Mouse (Mus musculus) olfactory bulb, adult 2 months (tissue): Measurements from ENCODE around the gene Asgr1. TPM values are rescaled to one million over a fixed set of nuclear protein-coding genes. Genes with fewer than 3 reads are reported as not detected.

ENCODE experiments used
- H3K27ac ChIP-seq: fragments of 200-500 bp; 2 replicates; pipeline ENCODE4 v1.5.1; 2012; ENCODE audit warnings: low read depth, low read length; ENCODE audit not compliant: insufficient read depth
- H3K4me1 ChIP-seq: fragments of 200-500 bp; 2 replicates; pipeline ENCODE4 v1.6.1; 2012; ENCODE audit warnings: low read length; ENCODE audit not compliant: control insufficient read depth, insufficient read depth
- H3K4me3 ChIP-seq: fragments of 200-500 bp; 2 replicates; pipeline ENCODE4 v1.5.1; 2012; ENCODE audit warnings: mild to moderate bottlenecking, low read depth, low read length, moderate library complexity; ENCODE audit not compliant: insufficient read depth
- CTCF ChIP-seq: fragments of 200-500 bp; IDR thresholded peaks from 2 replicates; pipeline ENCODE4 v1.5.1; 2012; ENCODE audit warnings: low read depth, mild to moderate bottlenecking, low read length, moderate library complexity; ENCODE audit not compliant: insufficient read depth
- POLR2A ChIP-seq: fragments of 200-500 bp; IDR thresholded peaks from 2 replicates; pipeline ENCODE4 v1.6.1; 2012; ENCODE audit warnings: mild to moderate bottlenecking, low read depth, low read length, moderate library complexity; ENCODE audit not compliant: insufficient read depth
- WGBS: fragments of 180-500 bp; shearing (Covaris S2); methylation state at CpG from one replicate; pipeline ENCODE4 v1.1.7; 2018; 5-methylcytosine and 5-hydroxymethylcytosine counted together
- polyA plus RNA-seq: library from polyadenylated mRNA; stranded (reverse); fragments of >200 nt; gene quantifications from 2 replicates; pipeline ENCODE4 v1.2.4, GENCODE M21; 2012; ENCODE audit warnings: low replicate concordance; ENCODE audit not compliant: missing spikeins, insufficient read depth, insufficient read length

The Asgr1 gene
- polyA plus RNA-seq, 1 experiment: not detected

- no peak overlapping the region for H3K4me3 ChIP-seq
- no peak overlapping the region for H3K27ac ChIP-seq
- no peak for TF ChIP-seq POLR2A
- no peak for TF ChIP-seq CTCF
- peaks cover 46% of the 10 kb centered on the region for H3K4me1 ChIP-seq
- 90% methylated on average over 28 of the region's 28 CpGs for WGBS
These were observed 23.1 kb upstream of the Asgr1 start for GRCm38 (mm10) chr11:70030651-70031320.

- TF ChIP-seq CTCF (no peak), POLR2A (no peak)
- 95% methylated on average over 11 of the region's 11 CpGs for WGBS
- peaks cover 41% of the 10 kb centered on the region for H3K4me1 ChIP-seq
- H3K4me3 ChIP-seq: no peak overlapping the region
- H3K27ac ChIP-seq: no peak overlapping the region
These were observed 22.6 kb upstream of the Asgr1 start for GRCm38 (mm10) chr11:70031321-70031670.

DNA sequence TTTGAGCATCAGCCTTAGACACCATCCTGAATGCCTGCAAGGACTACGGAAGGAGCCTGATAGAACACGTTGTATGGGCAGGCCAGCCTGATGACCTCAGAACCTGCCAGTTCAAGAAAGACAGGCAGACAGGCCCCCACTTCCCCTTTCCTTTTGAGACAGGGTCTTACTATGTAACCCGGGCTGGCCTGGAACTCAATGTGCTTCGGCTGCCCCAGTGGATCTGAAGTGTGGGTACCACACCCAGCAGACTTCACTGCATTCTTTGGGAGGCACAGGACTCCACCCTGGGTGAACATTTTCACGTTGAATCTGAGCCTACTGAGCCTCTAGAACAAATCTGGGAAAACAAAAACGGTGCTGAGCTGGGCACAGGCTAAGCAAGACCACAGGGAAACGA, 15.7 kb upstream of the Asgr1 start:
- no peak for TF ChIP-seq CTCF
- TF ChIP-seq POLR2A: no peak
- Histone ChIP-seq H3K4me1 (no peaks in the 10 kb centered on the region), H3K4me3 (no peak overlapping the region), H3K27ac (no peak overlapping the region)
- 57% methylated on average over 7 of the region's 7 CpGs for WGBS

- WGBS: 92% methylated on average over 10 of the region's 10 CpGs
- Histone ChIP-seq H3K4me3 (no peak overlapping the region), H3K27ac (no peak overlapping the region), H3K4me1 (no peaks in the 10 kb centered on the region)
- TF ChIP-seq CTCF (no peak), POLR2A (no peak)
These were observed 14.3 kb upstream of the Asgr1 start for GRCm38 (mm10) chr11:70039631-70040030.

- Histone ChIP-seq H3K27ac (no peak overlapping the region), H3K4me1 (no peaks in the 10 kb centered on the region), H3K4me3 (no peak overlapping the region)
- 86% methylated on average over 7 of the region's 7 CpGs for WGBS
- TF ChIP-seq POLR2A: no peak
- no peak for TF ChIP-seq CTCF
These were observed 13.7 kb upstream of the Asgr1 start for GRCm38 (mm10) chr11:70040184-70040583.

DNA sequence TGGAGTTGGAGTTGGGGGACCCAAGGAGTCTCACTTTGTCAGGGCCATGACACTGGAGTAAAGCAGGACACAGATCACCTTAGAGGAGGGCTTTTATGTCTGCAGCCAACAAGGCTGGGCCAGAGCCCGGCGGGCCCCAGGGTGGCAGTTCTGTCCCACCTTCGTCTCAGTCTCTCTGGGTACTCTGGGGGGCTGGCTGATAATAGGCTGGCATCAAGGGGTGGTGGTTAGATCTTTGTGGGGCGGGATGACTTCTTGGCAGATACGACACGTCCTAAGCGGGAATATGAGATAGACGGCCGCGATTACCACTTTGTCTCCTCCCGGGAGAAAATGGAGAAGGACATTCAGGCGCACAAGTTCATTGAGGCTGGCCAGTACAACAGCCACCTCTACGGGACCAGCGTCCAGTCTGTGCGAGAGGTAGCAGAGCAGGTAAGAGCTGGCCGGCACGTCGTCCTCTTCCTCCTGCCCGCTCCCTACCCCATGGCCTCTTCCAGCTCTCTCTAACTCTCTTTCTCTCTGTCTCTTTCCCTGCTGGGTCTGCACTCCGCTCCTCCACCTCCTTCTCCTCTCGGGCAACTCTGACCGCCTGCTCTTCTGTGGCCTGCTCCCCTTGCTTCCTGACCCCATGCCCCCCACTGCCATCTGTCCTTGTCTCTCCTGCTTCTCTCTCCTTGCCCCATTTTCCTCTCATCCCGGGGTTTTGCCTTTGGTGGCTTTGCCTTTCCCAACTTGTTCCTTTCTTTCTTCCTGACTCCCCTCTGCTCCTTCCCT, 11.4 kb upstream of the Asgr1 start:
- WGBS: 81% methylated on average over 23 of the region's 23 CpGs
- Histone ChIP-seq H3K4me3 (no peak overlapping the region), H3K4me1 (no peaks in the 10 kb centered on the region), H3K27ac (no peak overlapping the region)
- TF ChIP-seq POLR2A: no peak
- no peak for TF ChIP-seq CTCF

GRCm38 (mm10) chr11:70043665-70044064, 10.2 kb upstream of the Asgr1 start:
- WGBS: 91% methylated on average over 7 of the region's 7 CpGs
- no peak for TF ChIP-seq CTCF
- Histone ChIP-seq H3K4me1 (no peaks in the 10 kb centered on the region), H3K27ac (no peak overlapping the region), H3K4me3 (no peak overlapping the region)

DNA sequence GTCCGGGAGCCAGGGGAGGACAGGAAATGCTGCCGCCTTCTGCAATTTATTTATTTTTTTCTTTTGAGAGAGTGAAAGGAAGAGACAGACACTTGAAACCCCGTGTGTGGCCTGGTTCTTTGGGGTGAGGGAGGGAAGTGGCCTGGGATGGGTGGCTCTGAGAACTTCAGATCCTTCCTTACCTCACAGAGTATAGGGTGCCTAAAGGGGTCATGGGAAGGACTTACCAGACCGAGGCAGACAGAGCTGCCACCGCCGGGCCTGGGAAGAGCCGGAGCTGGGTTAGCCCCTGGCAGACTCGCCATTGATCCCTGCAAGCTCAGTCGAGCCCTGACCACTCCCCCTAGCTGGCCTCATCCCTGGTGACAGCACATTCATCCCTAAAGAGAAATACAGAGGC, 8.4 kb upstream of the Asgr1 start:
- H3K4me1 ChIP-seq: no peaks in the 10 kb centered on the region; the same call in 1 of the 2 replicates
- 48% methylated on average over 9 of the region's 9 CpGs for WGBS
- TF ChIP-seq CTCF (no peak), POLR2A (no peak)
- H3K4me3 ChIP-seq: no peak overlapping the region
- no peak overlapping the region for H3K27ac ChIP-seq

GRCm38 (mm10) chr11:70049366-70049765, 4.5 kb upstream of the Asgr1 start:
- TF ChIP-seq CTCF (no peak), POLR2A (no peak)
- Histone ChIP-seq H3K4me3 (no peak overlapping the region), H3K27ac (no peak overlapping the region), H3K4me1 (peaks cover 3% of the 10 kb centered on the region)
- whole genome bisulfite sequencing: 62% methylated on average over 6 of the region's 6 CpGs

DNA sequence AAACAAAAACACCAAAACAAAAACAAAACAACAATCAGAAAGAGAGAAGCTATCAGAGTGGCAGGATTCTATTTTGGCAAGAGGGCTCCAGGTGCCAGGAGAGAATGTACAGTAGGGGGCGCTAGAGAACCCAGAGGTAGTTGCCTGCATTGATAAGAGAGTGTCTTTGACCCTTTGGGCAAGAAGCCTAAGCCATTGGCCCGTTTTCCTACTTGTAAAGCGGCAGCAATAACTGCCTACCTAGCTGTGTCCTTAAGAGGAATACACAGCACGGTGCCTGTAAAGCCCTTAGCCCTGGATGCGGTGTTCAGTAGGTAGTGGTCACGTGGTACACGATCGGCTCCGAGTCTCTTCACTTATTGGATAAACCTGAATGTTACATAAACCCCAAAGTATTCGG, 4.1 kb upstream of the Asgr1 start:
- 51% methylated on average over 10 of the region's 10 CpGs for WGBS
- Histone ChIP-seq H3K4me1 (peaks cover 3% of the 10 kb centered on the region), H3K27ac (no peak overlapping the region), H3K4me3 (no peak overlapping the region)
- TF ChIP-seq POLR2A (no peak), CTCF (no peak)
